Mouse (Mus musculus): ENCODE measurements around the gene Sipa1l1.

Gene Sipa1l1

GRCm38 (mm10) chr12:82412291-82413032, 243.3 kb downstream of the Sipa1l1 start:
- DNase-seq (ENCODE audit: extremely low read depth, low read depth): no peak

- no peak for DNase-seq (ENCODE audit: extremely low read depth, low read depth)
Observed at GRCm38 (mm10) chr12:82415690-82416364, 246.7 kb downstream of the Sipa1l1 start.

- no peak for DNase-seq (ENCODE audit: extremely low read depth, low read depth)
Observed at GRCm38 (mm10) chr12:82419027-82419426, 249.9 kb downstream of the Sipa1l1 start.

- DNase-seq (ENCODE audit: extremely low read depth, low read depth): no peak
Observed at GRCm38 (mm10) chr12:82424783-82425182, 255.7 kb downstream of the Sipa1l1 start.

- no peak for DNase-seq (ENCODE audit: extremely low read depth, low read depth)
Observed at GRCm38 (mm10) chr12:82425853-82426252, 256.7 kb downstream of the Sipa1l1 start.

GRCm38 (mm10) chr12:82427416-82427815, 258.3 kb downstream of the Sipa1l1 start:
- no peak for DNase-seq (ENCODE audit: extremely low read depth, low read depth)

- no peak for DNase-seq (ENCODE audit: extremely low read depth, low read depth)
Observed at GRCm38 (mm10) chr12:82428466-82428865, 259.3 kb downstream of the Sipa1l1 start.

- no peak for DNase-seq (ENCODE audit: extremely low read depth, low read depth)
Observed at GRCm38 (mm10) chr12:82433311-82433710, 264.2 kb downstream of the Sipa1l1 start.

GRCm38 (mm10) chr12:82434591-82434990, 265.5 kb downstream of the Sipa1l1 start:
- DNase-seq (ENCODE audit: extremely low read depth, low read depth): no peak

GRCm38 (mm10) chr12:82441479-82441878, 272.4 kb downstream of the Sipa1l1 start:
- no peak for DNase-seq (ENCODE audit: extremely low read depth, low read depth)

GRCm38 (mm10) chr12:82446609-82447024, 277.5 kb downstream of the Sipa1l1 start:
- DNase-seq (ENCODE audit: extremely low read depth, low read depth): no peak

GRCm38 (mm10) chr12:82448129-82448815, 279.2 kb downstream of the Sipa1l1 start:
- DNase-seq (ENCODE audit: extremely low read depth, low read depth): no peak

GRCm38 (mm10) chr12:82452428-82452827, 283.3 kb downstream of the Sipa1l1 start:
- DNase-seq (ENCODE audit: extremely low read depth, low read depth): no peak

- DNase-seq (ENCODE audit: extremely low read depth, low read depth): no peak
Observed at GRCm38 (mm10) chr12:82454415-82454814, 285.3 kb downstream of the Sipa1l1 start.

- DNase-seq (ENCODE audit: extremely low read depth, low read depth): no peak
Observed at GRCm38 (mm10) chr12:82455700-82456413, 286.7 kb downstream of the Sipa1l1 start.

GRCm38 (mm10) chr12:82456414-82456805, 287.3 kb downstream of the Sipa1l1 start:
- no peak for DNase-seq (ENCODE audit: extremely low read depth, low read depth)

- DNase-seq (ENCODE audit: extremely low read depth, low read depth): no peak
Observed at GRCm38 (mm10) chr12:82457609-82458008, 288.5 kb downstream of the Sipa1l1 start.

- DNase-seq (ENCODE audit: extremely low read depth, low read depth): no peak
Observed at GRCm38 (mm10) chr12:82458017-82458416, 288.9 kb downstream of the Sipa1l1 start.

- no peak for DNase-seq (ENCODE audit: extremely low read depth, low read depth)
Observed at GRCm38 (mm10) chr12:82467234-82467633, 298.1 kb downstream of the Sipa1l1 start.

GRCm38 (mm10) chr12:82467641-82468040, 298.5 kb downstream of the Sipa1l1 start:
- DNase-seq (ENCODE audit: extremely low read depth, low read depth): no peak

GRCm38 (mm10) chr12:82468416-82468815, 299.3 kb downstream of the Sipa1l1 start:
- no peak for DNase-seq (ENCODE audit: extremely low read depth, low read depth)

All from MEL-GATA-1-ER (cell line).